Mouse (Mus musculus) heart, adult 2 months (tissue): Measurements from ENCODE around the gene Lsm2.

Experiments
- CTCF ChIP-seq: fragments of 200-600 bp; IDR thresholded peaks from 2 replicates; pipeline ENCODE4 v1.8.1; 2022; ENCODE audit warnings: antibody characterized with exemption, mild to moderate bottlenecking, moderate library complexity
- EP300 ChIP-seq: fragments of 200-500 bp; IDR thresholded peaks from 2 replicates; pipeline ENCODE4 v1.6.1; 2011; ENCODE audit warnings: low read depth, low read length, control low read depth; ENCODE audit not compliant: insufficient read depth
- POLR2A ChIP-seq: fragments of 200-500 bp; IDR thresholded peaks from 2 replicates; pipeline ENCODE4 v1.6.1; 2011; ENCODE audit warnings: mild to moderate bottlenecking, low read depth, low read length, control low read depth; ENCODE audit not compliant: insufficient read depth

- TF ChIP-seq CTCF (no peak), POLR2A (no peak), EP300 (no peak)
Measured at GRCm38 (mm10) chr17:35026206-35026605, 44.5 kb downstream of the Lsm2 start.
